Mouse (Mus musculus) heart, embryonic 15.5 days (tissue): Measurements from ENCODE around the gene Dock3. TPM values are rescaled to one million over a fixed set of nuclear protein-coding genes. Genes with fewer than 3 reads are reported as not detected.
A peak's percentile ranks its signal among the peaks of the same experiment; 100 is the strongest.

Source experiments
- ATAC-seq: fragments of 200-750 bp; cut with Nextera tagmentation; replicated peaks from 2 replicates; pipeline ENCODE4 v1.8.0; 2017; ENCODE audit warnings: low read depth, moderate TSS enrichment; ENCODE audit not compliant: insufficient number of reproducible peaks, insufficient read depth, low FRiP score
- H3K27ac ChIP-seq: fragments of 300-500 bp; sonication (generic); 2 replicates; pipeline ENCODE4 v1.5.1; 2015; ENCODE audit warnings: mild to moderate bottlenecking, inconsistent platforms
- H3K27me3 ChIP-seq: fragments of 300-500 bp; sonication (generic); 2 replicates; pipeline ENCODE4 v1.6.1; 2015; ENCODE audit warnings: inconsistent platforms
- H3K36me3 ChIP-seq: fragments of 300-500 bp; sonication (generic); 2 replicates; pipeline ENCODE4 v1.6.1; 2015; ENCODE audit warnings: mild to moderate bottlenecking, inconsistent platforms
- H3K4me1 ChIP-seq: fragments of 300-500 bp; sonication (generic); replicated peaks from 2 replicates; pipeline ENCODE4 v1.6.1; 2015; ENCODE audit warnings: inconsistent platforms
- H3K4me2 ChIP-seq: fragments of 300-500 bp; sonication (generic); 2 replicates; pipeline ENCODE4 v1.6.1; 2015; ENCODE audit warnings: inconsistent platforms, mild to moderate bottlenecking, moderate library complexity
- H3K4me3 ChIP-seq: fragments of 300-500 bp; sonication (generic); 2 replicates; pipeline ENCODE4 v1.5.1; 2015; ENCODE audit warnings: mild to moderate bottlenecking, inconsistent platforms
- H3K9ac ChIP-seq: fragments of 300-500 bp; sonication (generic); 2 replicates; pipeline ENCODE4 v1.6.1; 2015; ENCODE audit warnings: mild to moderate bottlenecking, inconsistent platforms
- H3K9me3 ChIP-seq: fragments of 300-500 bp; sonication (generic); replicated peaks from 2 replicates; pipeline ENCODE4 v1.6.1; 2016; ENCODE audit warnings: inconsistent platforms
- WGBS: fragments of 180-500 bp; shearing (Covaris S2); methylation state at CpG from one replicate; pipeline ENCODE4 v1.1.7; 2015; ENCODE audit warnings: mixed read lengths; 5-methylcytosine and 5-hydroxymethylcytosine counted together
- polyA plus RNA-seq: library from polyadenylated mRNA; unstranded; fragments of >200 nt; fragmentation: Nextera tagmentation; extraction: Ambion mirVana; gene quantifications from 2 replicates; pipeline ENCODE4 v1.2.1, GENCODE M21; 2015

Gene Dock3
- polyA plus RNA-seq, 1 experiment from 2014 or later, result 0.11 TPM

DNA sequence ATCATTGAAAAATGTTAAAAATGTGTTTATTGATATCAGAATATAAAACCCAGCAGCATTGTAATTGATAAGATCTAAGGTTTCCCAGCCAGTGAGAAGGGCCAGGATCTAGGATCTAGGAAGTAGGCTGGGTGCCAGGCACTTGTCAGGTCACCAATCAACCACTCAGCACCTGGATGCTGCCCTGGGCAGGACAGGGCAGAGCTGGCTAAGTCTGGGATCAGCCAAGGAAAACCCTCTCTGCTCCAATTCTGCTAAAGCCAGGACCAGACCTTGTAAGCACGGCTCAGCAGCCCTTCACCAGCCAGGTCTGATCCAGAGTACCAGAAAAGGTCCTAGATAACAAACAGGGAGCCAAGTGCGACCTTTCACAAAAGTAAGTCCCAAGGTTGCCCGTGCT is 23.2 kb upstream of the Dock3 start:
- Histone ChIP-seq H3K9ac (no peak overlapping the region), H3K4me2 (peak overlapping the region; percentile 54), H3K4me3 (no peak overlapping the region)

DNA sequence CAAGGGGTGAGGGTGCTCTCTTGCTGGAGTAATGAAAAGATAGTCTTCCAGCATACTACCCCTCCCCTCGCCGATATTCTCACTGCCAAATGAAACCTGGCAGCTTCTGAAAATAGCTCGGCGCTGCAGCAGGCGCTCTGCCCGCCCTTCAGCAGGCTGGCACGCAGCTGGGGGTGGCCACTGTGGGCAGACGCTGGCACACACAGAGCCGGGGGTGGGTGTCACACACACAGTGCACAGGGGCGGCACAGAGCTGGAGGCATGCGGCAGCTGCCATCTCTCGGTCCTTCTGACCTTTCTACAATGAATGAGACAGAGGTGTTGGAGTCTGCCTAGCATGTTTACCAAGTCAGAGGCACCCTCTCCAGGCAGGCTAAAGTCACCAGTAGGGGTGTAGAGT is 22.8 kb upstream of the Dock3 start:
- peak; percentile 84 for ATAC-seq
- peak overlapping the region; percentile 18; the same call in 1 of the 2 replicates for H3K9ac ChIP-seq
- H3K36me3 ChIP-seq, result no peaks in the 10 kb centered on the region
- peaks cover 33% of the 10 kb centered on the region for H3K4me1 ChIP-seq
- peak overlapping the region; percentile 64 for H3K27ac ChIP-seq
- H3K4me2 ChIP-seq, result peak overlapping the region; percentile 54
- WGBS, result 41% methylated on average over 12 of the region's 12 CpGs
- H3K9me3 ChIP-seq, result no peaks in the 10 kb centered on the region
- H3K4me3 ChIP-seq, result no peak overlapping the region
- H3K27me3 ChIP-seq, result no peaks in the 10 kb centered on the region

More for the DNA sequence above, 23.2 kb upstream of the Dock3 start:
- no peaks in the 10 kb centered on the region for H3K27me3 ChIP-seq
- no peaks in the 10 kb centered on the region for H3K9me3 ChIP-seq
- no peaks in the 10 kb centered on the region for H3K36me3 ChIP-seq
- ATAC-seq, result no peak
- peaks cover 37% of the 10 kb centered on the region for H3K4me1 ChIP-seq
- peak overlapping the region; percentile 64 for H3K27ac ChIP-seq
- 65% methylated on average over 3 of the region's 3 CpGs for WGBS

DNA sequence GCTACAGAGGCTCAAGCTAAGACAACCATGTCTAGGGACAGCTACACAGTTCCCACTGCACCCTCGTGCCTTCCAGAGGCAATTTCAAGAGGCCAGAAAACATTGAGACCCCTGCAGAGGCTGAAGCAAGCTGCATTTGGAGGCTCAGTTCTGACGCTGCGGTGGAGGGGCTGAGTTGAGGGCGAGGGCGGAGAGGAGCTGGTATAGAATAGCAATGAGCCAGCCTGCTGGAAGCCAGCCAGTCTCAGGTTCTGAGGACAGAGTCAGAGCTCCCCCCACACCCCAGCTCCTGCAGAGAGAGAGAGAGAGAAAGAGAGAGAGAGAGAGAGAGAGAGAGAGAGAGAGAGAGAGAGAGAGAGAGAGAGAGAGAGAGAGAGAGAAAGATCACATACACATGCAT is 20.5 kb upstream of the Dock3 start:
- H3K9ac ChIP-seq, result no peak overlapping the region
- WGBS, result 14% methylated on average over 5 of the region's 5 CpGs
- H3K27me3 ChIP-seq, result no peaks in the 10 kb centered on the region
- ATAC-seq, result no peak
- H3K9me3 ChIP-seq, result no peaks in the 10 kb centered on the region
- H3K27ac ChIP-seq, result peak overlapping the region; percentile 10; the same call in 1 of the 2 replicates
- no peaks in the 10 kb centered on the region for H3K36me3 ChIP-seq
- no peak overlapping the region for H3K4me2 ChIP-seq
- H3K4me3 ChIP-seq, result no peak overlapping the region
- H3K4me1 ChIP-seq, result peaks cover 24% of the 10 kb centered on the region

DNA sequence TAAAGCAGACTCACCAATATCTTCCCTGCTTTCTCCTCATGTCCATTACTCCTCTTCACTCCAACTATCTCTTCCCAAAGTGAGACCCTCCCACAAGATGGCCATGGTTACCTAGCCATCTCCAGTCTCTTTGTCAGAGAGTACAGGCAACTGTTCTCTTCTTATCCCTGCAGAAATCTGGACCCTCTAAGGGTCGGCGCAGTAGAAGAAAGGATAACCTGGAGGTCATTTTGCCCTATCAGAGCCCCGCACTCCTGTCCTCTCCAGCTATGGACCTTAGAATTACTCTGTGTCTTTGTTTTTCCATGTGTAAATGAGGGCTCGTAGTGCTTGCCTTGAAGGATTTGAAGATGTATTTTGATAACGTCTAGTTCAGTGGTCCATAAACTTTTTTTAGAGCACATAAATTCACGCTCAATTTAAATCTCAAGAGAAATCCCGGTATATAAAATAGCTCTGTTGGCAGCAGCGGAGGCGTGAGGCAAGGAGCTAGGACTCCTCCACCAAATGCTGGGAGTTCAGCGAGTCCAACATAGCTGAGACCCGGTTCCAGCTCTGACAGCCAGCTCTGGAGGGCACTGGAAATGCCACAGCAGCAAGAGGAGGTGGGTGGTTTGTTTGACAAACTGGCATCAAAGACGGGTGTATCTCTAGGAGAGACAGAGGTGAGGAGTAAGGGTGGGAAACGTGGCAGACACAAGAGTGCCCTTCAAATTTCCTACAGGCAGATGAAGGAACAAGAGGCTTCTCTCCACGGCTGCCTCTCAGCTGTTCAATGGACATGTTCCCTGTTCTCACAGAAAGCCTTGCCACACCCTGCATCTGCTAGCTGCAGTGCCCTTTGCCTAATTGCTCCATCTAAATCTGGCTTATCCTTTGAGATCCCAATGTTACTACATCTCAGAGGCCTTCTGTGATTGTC is 19.0 kb upstream of the Dock3 start:
- H3K27ac ChIP-seq, result no peak overlapping the region
- H3K4me1 ChIP-seq, result peaks cover 24% of the 10 kb centered on the region
- no peaks in the 10 kb centered on the region for H3K27me3 ChIP-seq
- no peak overlapping the region for H3K9ac ChIP-seq
- no peaks in the 10 kb centered on the region for H3K9me3 ChIP-seq
- WGBS, result 74% methylated on average over 14 of the region's 14 CpGs
- no peak overlapping the region for H3K4me3 ChIP-seq
- no peak overlapping the region for H3K4me2 ChIP-seq
- no peak for ATAC-seq
- no peaks in the 10 kb centered on the region for H3K36me3 ChIP-seq

DNA sequence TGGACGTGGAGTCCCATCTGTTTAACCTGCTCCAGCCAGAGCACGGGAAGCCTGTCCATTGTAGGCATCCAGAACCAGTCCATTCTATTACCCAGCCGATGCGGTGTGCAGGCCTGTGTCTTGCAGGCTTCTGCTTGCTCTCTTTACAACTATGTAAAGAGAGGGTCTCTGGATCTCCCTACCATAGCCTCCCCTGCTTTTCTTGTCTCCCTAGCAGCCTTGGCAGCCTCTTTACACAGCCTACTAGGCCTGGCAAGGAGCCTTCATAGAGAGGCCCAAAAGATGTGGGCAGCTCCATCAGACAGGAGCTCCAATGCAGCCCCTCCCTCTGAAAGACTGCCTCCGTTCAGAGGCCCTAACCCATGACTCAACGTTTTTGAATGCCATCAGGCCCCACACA is 17.4 kb upstream of the Dock3 start:
- no peak for ATAC-seq
- H3K4me3 ChIP-seq, result no peak overlapping the region
- H3K4me2 ChIP-seq, result no peak overlapping the region
- 71% methylated on average over 6 of the region's 6 CpGs for WGBS
- H3K9me3 ChIP-seq, result no peaks in the 10 kb centered on the region
- peaks cover 10% of the 10 kb centered on the region for H3K4me1 ChIP-seq
- H3K36me3 ChIP-seq, result no peaks in the 10 kb centered on the region
- H3K27ac ChIP-seq, result no peak overlapping the region
- H3K9ac ChIP-seq, result no peak overlapping the region
- H3K27me3 ChIP-seq, result no peaks in the 10 kb centered on the region

DNA sequence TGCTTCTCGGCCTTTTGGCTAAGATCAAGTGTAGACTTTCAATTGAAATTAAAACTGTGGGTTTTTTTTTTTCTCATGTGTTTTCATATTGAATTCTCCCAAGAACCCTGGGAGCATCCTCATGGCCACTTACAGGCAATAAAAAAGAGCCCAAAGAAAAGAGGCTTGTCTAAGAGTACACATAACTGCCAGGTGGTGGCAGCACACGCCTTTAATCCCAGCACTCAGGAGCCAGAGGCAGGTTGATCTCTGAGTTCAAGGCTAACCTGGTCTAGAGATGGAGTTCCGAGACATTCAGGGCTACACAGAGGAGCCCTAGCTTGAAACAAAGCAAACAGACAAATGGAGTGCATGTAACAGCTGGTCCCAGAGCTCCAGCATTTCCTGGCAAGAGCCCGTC is 14.5 kb upstream of the Dock3 start:
- H3K4me2 ChIP-seq, result no peak overlapping the region
- H3K27me3 ChIP-seq, result no peaks in the 10 kb centered on the region
- no peaks in the 10 kb centered on the region for H3K4me1 ChIP-seq
- no peak for ATAC-seq
- no peak overlapping the region for H3K9ac ChIP-seq
- no peaks in the 10 kb centered on the region for H3K9me3 ChIP-seq
- no peaks in the 10 kb centered on the region for H3K36me3 ChIP-seq
- no peak overlapping the region for H3K4me3 ChIP-seq
- WGBS, result 55% methylated on average over 4 of the region's 4 CpGs
- no peak overlapping the region for H3K27ac ChIP-seq

DNA sequence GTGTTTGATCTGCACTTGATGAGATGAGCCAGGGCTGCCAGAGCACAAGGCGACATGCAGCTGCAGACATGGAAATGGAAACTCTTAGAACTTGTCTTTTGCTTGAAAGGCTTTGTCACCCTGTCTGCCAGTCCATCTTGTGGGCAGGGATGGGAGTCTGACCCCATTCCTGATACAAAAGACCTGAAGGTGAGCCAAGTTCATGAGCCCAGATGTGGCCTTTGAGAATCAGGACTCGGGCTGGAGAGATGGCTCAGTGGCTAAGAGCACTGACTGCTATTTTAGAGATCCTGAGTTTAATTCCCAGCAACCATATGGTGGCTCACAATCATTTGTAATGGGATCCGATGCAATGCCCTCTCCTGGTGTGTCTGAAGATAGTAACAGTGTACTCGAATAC is 13.6 kb upstream of the Dock3 start:
- Histone ChIP-seq H3K27ac (no peak overlapping the region), H3K36me3 (no peaks in the 10 kb centered on the region), H3K4me3 (no peak overlapping the region), H3K9ac (no peak overlapping the region), H3K4me1 (no peaks in the 10 kb centered on the region), H3K4me2 (no peak overlapping the region), H3K27me3 (0 out of 2 replicates have a peak, but pooled peaks cover under 1% of the 10 kb centered on the region), H3K9me3 (no peaks in the 10 kb centered on the region)
- ATAC-seq, result no peak
- 77% methylated on average over 4 of the region's 4 CpGs for WGBS

DNA sequence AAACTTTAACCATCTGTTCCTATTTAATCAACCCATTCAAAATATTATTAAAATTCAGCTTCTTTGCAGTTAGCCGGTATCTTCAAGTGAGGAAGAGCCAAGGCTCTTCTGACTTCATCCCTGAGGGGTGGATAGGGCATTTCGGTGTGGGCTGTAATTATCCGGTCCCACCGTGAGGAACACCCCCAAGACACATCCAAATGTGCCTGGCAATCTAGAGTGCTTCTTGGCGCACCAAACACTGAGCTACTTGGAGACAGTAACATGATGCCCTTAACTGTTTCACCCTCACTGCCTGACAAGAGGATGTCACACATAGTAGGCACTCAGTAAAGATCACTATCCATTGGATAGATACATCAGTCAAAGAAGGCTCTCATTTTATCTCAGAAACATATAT is 4.4 kb upstream of the Dock3 start:
- Histone ChIP-seq H3K4me3 (no peak overlapping the region), H3K27ac (no peak overlapping the region), H3K9me3 (no peaks in the 10 kb centered on the region), H3K36me3 (no peaks in the 10 kb centered on the region), H3K4me1 (peaks cover 10% of the 10 kb centered on the region), H3K27me3 (peaks cover 87% of the 10 kb centered on the region), H3K4me2 (no peak overlapping the region), H3K9ac (no peak overlapping the region)
- no peak for ATAC-seq
- 63% methylated on average over 5 of the region's 5 CpGs for WGBS

DNA sequence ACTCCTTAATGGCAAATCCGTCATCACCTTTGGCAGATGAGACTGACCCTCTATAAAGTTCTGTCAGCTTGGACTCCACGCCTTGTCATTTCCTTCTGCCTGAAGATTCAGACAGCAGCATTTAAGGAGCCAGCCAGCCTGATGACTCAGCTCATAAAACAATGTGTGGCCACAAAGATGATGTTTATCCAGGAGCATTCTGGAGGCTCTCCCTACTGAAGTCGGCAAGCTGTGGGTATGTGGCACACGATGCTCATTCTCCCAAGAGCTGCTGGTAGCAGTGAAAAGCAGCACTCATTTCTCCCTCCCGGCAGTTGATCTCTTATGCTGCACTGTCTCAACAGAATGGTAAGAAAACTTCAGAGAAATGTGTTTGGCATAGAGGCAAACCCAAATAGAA is 3.6 kb upstream of the Dock3 start:
- Histone ChIP-seq H3K27me3 (peaks cover 91% of the 10 kb centered on the region), H3K9me3 (no peaks in the 10 kb centered on the region), H3K27ac (no peak overlapping the region), H3K4me1 (peaks cover 14% of the 10 kb centered on the region), H3K9ac (no peak overlapping the region), H3K36me3 (no peaks in the 10 kb centered on the region), H3K4me3 (no peak overlapping the region), H3K4me2 (no peak overlapping the region)
- no peak for ATAC-seq
- WGBS, result 39% methylated on average over 5 of the region's 5 CpGs

DNA sequence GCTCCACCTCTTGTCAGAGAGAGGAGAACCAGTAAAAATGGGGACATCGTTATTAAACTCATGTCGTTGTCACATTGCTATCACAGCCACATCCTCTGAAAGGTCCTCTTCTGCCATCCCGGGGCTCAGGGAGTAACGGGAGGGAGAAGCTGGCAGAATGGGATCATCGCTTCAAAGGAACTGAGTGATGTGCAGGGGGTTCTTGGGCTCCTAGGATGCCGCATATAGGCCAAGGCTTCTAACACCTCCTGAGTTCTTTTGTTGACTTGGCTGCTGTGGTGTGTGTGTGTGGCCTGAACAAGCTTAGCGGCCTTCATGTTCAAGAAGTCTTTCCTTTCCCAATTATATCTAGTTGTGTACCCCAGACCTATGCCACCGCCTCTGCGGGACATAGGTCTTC is 431 bp upstream of the Dock3 start:
- 27% methylated on average over 9 of the region's 9 CpGs for WGBS

DNA sequence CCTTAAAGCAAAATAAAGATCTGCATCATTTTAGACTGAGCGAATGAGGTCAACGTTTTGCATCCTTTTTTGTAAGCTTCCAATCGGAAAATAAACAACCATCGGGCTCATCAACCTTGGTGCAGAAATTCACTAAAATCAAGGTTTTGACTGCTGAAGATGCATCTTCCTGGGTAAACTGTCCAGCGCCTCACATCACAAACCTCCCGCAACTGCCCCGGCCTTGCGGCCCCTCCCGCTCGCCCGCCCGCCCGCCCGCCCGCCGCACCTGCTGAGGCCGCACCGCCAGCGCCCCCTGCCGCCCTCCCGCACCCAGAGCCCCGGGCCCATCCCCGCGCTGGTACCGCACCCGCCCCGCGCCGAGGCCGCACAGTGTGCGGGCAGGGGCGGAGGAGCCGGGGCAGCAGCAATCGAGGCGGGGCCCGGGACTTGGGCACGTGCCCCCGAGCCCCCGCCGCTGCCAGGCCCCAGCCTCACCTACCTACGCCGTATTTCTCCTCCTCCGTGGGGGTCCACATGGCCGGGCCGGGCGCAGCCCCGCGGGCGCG is 644 bp downstream of the Dock3 start:
- ATAC-seq, result no peak
- Histone ChIP-seq H3K36me3 (no peaks in the 10 kb centered on the region), H3K27me3 (peaks cover 90% of the 10 kb centered on the region), H3K4me2 (peak overlapping the region; percentile 99), H3K9me3 (no peaks in the 10 kb centered on the region), H3K4me3 (peak overlapping the region; percentile 61), H3K27ac (no peak overlapping the region), H3K4me1 (peaks cover 14% of the 10 kb centered on the region), H3K9ac (peak overlapping the region; percentile 40)
- WGBS, result 3% methylated on average over 29 of the region's 50 CpGs

More for the DNA sequence above, 431 bp upstream of the Dock3 start:
- peak overlapping the region; percentile 99 for H3K4me2 ChIP-seq
- H3K27me3 ChIP-seq, result peaks cover 90% of the 10 kb centered on the region
- no peak overlapping the region for H3K9ac ChIP-seq
- no peak for ATAC-seq
- peak overlapping the region; percentile 61 for H3K4me3 ChIP-seq
- no peak overlapping the region for H3K27ac ChIP-seq
- peaks cover 14% of the 10 kb centered on the region for H3K4me1 ChIP-seq
- H3K36me3 ChIP-seq, result no peaks in the 10 kb centered on the region
- H3K9me3 ChIP-seq, result no peaks in the 10 kb centered on the region
